Mouse (Mus musculus): Measurements from ENCODE around the gene Gm48552. TPM values are rescaled to one million over a fixed set of nuclear protein-coding genes. Genes with fewer than 3 reads are reported as not detected.

The Gm48552 gene
- total and polyA plus RNA-seq, 3 experiments: 0.88 to 1.2 TPM; not detected in 1

GRCm38 (mm10) chr10:81356991-81357844, 31.6 kb upstream of the Gm48552 start, which contains the start of gene Mfsd12:
TSS of gene Mfsd12 (plus strand) at chr10:81357491.
- Histone ChIP-seq H3K27ac (peak within 1 kb of the TSS; percentile 82), H3K9ac (ENCODE audit: low read depth, low read length) (peak within 1 kb of the TSS; percentile 94), H3K4me1 (ENCODE audit: control insufficient read depth, insufficient read depth, low read length) (peaks cover 6% of the 10 kb centered on the region), H3K4me3 (peak within 1 kb of the TSS; percentile 69), H3K27me3 (ENCODE audit: control insufficient read depth, insufficient read depth, low read length) (no peaks in the 10 kb centered on the region), H3K36me3 (ENCODE audit: control insufficient read depth, insufficient read depth, low read length) (no peaks in the 10 kb centered on the region), H3K79me2 (replicated peaks; ENCODE audit: control insufficient read depth, insufficient read depth, low read length) (no peaks in the 10 kb centered on the region)
- intact Hi-C loops (cut with DNase I): no loop called here
- TF ChIP-seq EP300 (IDR thresholded peaks at IDR 0.05; ENCODE audit: insufficient read depth, low read depth, low read length): 0 out of 2 replicates have a peak, but pooled peaks have one; percentile 0
- TF ChIP-seq POLR2A (IDR thresholded peaks at IDR 0.05; ENCODE audit: insufficient read depth, low read depth, low read length): peak; percentile 58; the same call in 1 of the 2 replicates
- no peak for TF ChIP-seq CTCF (IDR thresholded peaks at IDR 0.05)
- WGBS: 2% methylated on average over 79 of the region's 79 CpGs
- peak; percentile 93 to 95 for DNase-seq

GRCm38 (mm10) chr10:81358209-81358608, 30.6 kb upstream of the Gm48552 start:
- TF ChIP-seq POLR2A (IDR thresholded peaks at IDR 0.05; ENCODE audit: insufficient read depth, low read depth, low read length) (no peak), EP300 (IDR thresholded peaks at IDR 0.05; ENCODE audit: insufficient read depth, low read depth, low read length) (no peak), CTCF (IDR thresholded peaks at IDR 0.05) (no peak)
- Histone ChIP-seq H3K27me3 (ENCODE audit: control insufficient read depth, insufficient read depth, low read length) (no peaks in the 10 kb centered on the region), H3K4me1 (ENCODE audit: control insufficient read depth, insufficient read depth, low read length) (peaks cover 7% of the 10 kb centered on the region), H3K4me3 (peak overlapping the region; percentile 69), H3K36me3 (ENCODE audit: control insufficient read depth, insufficient read depth, low read length) (no peaks in the 10 kb centered on the region), H3K27ac (no peak overlapping the region), H3K79me2 (replicated peaks; ENCODE audit: control insufficient read depth, insufficient read depth, low read length) (no peaks in the 10 kb centered on the region), H3K9ac (ENCODE audit: low read depth, low read length) (peak overlapping the region; percentile 94)
- 35% methylated on average over 4 of the region's 4 CpGs for WGBS
- intact Hi-C loops (cut with DNase I): no loop called here
- no peak for DNase-seq

GRCm38 (mm10) chr10:81358841-81359240, 30.0 kb upstream of the Gm48552 start:
- Histone ChIP-seq H3K27ac (no peak overlapping the region), H3K9ac (ENCODE audit: low read depth, low read length) (no peak overlapping the region), H3K36me3 (ENCODE audit: control insufficient read depth, insufficient read depth, low read length) (no peaks in the 10 kb centered on the region), H3K27me3 (ENCODE audit: control insufficient read depth, insufficient read depth, low read length) (no peaks in the 10 kb centered on the region), H3K4me1 (ENCODE audit: control insufficient read depth, insufficient read depth, low read length) (peaks cover 9% of the 10 kb centered on the region), H3K79me2 (replicated peaks; ENCODE audit: control insufficient read depth, insufficient read depth, low read length) (no peaks in the 10 kb centered on the region), H3K4me3 (no peak overlapping the region)
- TF ChIP-seq CTCF (IDR thresholded peaks at IDR 0.05) (no peak), EP300 (IDR thresholded peaks at IDR 0.05; ENCODE audit: insufficient read depth, low read depth, low read length) (no peak), POLR2A (IDR thresholded peaks at IDR 0.05; ENCODE audit: insufficient read depth, low read depth, low read length) (no peak)
- intact Hi-C loops (cut with DNase I): no loop called here
- no peak for DNase-seq
- WGBS: 62% methylated on average over 1 of the region's 1 CpGs

GRCm38 (mm10) chr10:81360721-81361120, 28.1 kb upstream of the Gm48552 start:
- peaks cover 12% of the 10 kb centered on the region for H3K4me1 ChIP-seq (ENCODE audit: control insufficient read depth, insufficient read depth, low read length)
- no peaks in the 10 kb centered on the region for H3K79me2 ChIP-seq (replicated peaks; ENCODE audit: control insufficient read depth, insufficient read depth, low read length)
- 73% methylated on average over 8 of the region's 8 CpGs for WGBS
- TF ChIP-seq POLR2A (IDR thresholded peaks at IDR 0.05; ENCODE audit: insufficient read depth, low read depth, low read length) (no peak), CTCF (IDR thresholded peaks at IDR 0.05) (no peak), EP300 (IDR thresholded peaks at IDR 0.05; ENCODE audit: insufficient read depth, low read depth, low read length) (no peak)
- no peak overlapping the region for H3K4me3 ChIP-seq
- intact Hi-C loops (cut with DNase I): no loop called here
- no peaks in the 10 kb centered on the region for H3K27me3 ChIP-seq (ENCODE audit: control insufficient read depth, insufficient read depth, low read length)
- no peak overlapping the region for H3K27ac ChIP-seq
- no peak overlapping the region for H3K9ac ChIP-seq (ENCODE audit: low read depth, low read length)
- DNase-seq: no peak
- no peaks in the 10 kb centered on the region for H3K36me3 ChIP-seq (ENCODE audit: control insufficient read depth, insufficient read depth, low read length)

GRCm38 (mm10) chr10:81362336-81362949, 26.4 kb upstream of the Gm48552 start:
- intact Hi-C loops (cut with DNase I): no loop called here
- WGBS: 66% methylated on average over 12 of the region's 12 CpGs
- no peaks in the 10 kb centered on the region for H3K27me3 ChIP-seq (ENCODE audit: control insufficient read depth, insufficient read depth, low read length)
- H3K27ac ChIP-seq: no peak overlapping the region; the same call in 1 of the 2 replicates
- H3K4me1 ChIP-seq (ENCODE audit: control insufficient read depth, insufficient read depth, low read length): peaks cover 10% of the 10 kb centered on the region
- H3K4me3 ChIP-seq: no peak overlapping the region
- H3K9ac ChIP-seq (ENCODE audit: low read depth, low read length): no peak overlapping the region
- no peaks in the 10 kb centered on the region for H3K36me3 ChIP-seq (ENCODE audit: control insufficient read depth, insufficient read depth, low read length)
- TF ChIP-seq CTCF (IDR thresholded peaks at IDR 0.05): no peak
- TF ChIP-seq POLR2A (IDR thresholded peaks at IDR 0.05; ENCODE audit: insufficient read depth, low read depth, low read length): no peak
- TF ChIP-seq EP300 (IDR thresholded peaks at IDR 0.05; ENCODE audit: insufficient read depth, low read depth, low read length): no peak
- DNase-seq: no peak
- no peaks in the 10 kb centered on the region for H3K79me2 ChIP-seq (replicated peaks; ENCODE audit: control insufficient read depth, insufficient read depth, low read length)

Measured in heart, adult 2 months (tissue).